Mouse (Mus musculus) olfactory bulb, adult 2 months (tissue): Measurements from ENCODE around the gene Vamp2. TPM values are rescaled to one million over a fixed set of nuclear protein-coding genes. Genes with fewer than 3 reads are reported as not detected.
A peak's percentile ranks its signal among the peaks of the same experiment; 100 is the strongest.
"Not testable (repeated sequence)": the region's sequence is repeated elsewhere in the genome, so short reads cannot be mapped to it uniquely, and the experiment has no call there.

Experiments used
- H3K27ac ChIP-seq: fragments of 200-500 bp; 2 replicates; pipeline ENCODE4 v1.5.1; 2012; ENCODE audit warnings: low read depth, low read length; ENCODE audit not compliant: insufficient read depth
- H3K4me1 ChIP-seq: fragments of 200-500 bp; 2 replicates; pipeline ENCODE4 v1.6.1; 2012; ENCODE audit warnings: low read length; ENCODE audit not compliant: control insufficient read depth, insufficient read depth
- H3K4me3 ChIP-seq: fragments of 200-500 bp; 2 replicates; pipeline ENCODE4 v1.5.1; 2012; ENCODE audit warnings: mild to moderate bottlenecking, low read depth, low read length, moderate library complexity; ENCODE audit not compliant: insufficient read depth
- CTCF ChIP-seq: fragments of 200-500 bp; IDR thresholded peaks from 2 replicates; pipeline ENCODE4 v1.5.1; 2012; ENCODE audit warnings: low read depth, mild to moderate bottlenecking, low read length, moderate library complexity; ENCODE audit not compliant: insufficient read depth
- POLR2A ChIP-seq: fragments of 200-500 bp; IDR thresholded peaks from 2 replicates; pipeline ENCODE4 v1.6.1; 2012; ENCODE audit warnings: mild to moderate bottlenecking, low read depth, low read length, moderate library complexity; ENCODE audit not compliant: insufficient read depth
- WGBS: fragments of 180-500 bp; shearing (Covaris S2); methylation state at CpG from one replicate; pipeline ENCODE4 v1.1.7; 2018; 5-methylcytosine and 5-hydroxymethylcytosine counted together
- polyA plus RNA-seq: library from polyadenylated mRNA; stranded (reverse); fragments of >200 nt; gene quantifications from 2 replicates; pipeline ENCODE4 v1.2.4, GENCODE M21; 2012; ENCODE audit warnings: low replicate concordance; ENCODE audit not compliant: missing spikeins, insufficient read depth, insufficient read length

Gene Vamp2
- polyA plus RNA-seq, 1 experiment, result 348 TPM

DNA sequence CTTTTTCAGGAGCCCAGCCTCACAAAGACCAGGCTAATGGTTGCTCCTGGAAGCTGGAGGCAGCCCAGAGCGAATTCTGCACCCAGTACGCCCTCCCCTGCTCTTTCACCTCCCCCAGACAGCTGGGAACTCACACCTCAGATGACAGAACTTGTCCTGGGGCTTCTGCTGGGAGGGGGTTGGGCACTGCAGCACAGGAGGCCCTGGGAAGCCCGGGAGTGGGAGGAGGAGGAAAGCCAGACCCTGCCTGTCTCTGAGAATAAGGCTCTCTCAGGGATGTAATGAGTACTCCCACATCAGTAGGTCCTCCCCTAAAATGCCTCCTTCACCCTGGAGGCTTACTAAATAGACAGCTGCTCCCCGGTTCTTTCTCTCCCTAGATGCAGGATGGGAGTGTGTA is 1.2 kb upstream of the Vamp2 start:
- H3K27ac ChIP-seq, result peak overlapping the region; percentile 93
- H3K4me1 ChIP-seq, result peaks cover 38% of the 10 kb centered on the region
- WGBS, result 32% methylated on average over 4 of the region's 4 CpGs
- TF ChIP-seq POLR2A (no peak), CTCF (no peak)
- H3K4me3 ChIP-seq, result no peak overlapping the region

DNA sequence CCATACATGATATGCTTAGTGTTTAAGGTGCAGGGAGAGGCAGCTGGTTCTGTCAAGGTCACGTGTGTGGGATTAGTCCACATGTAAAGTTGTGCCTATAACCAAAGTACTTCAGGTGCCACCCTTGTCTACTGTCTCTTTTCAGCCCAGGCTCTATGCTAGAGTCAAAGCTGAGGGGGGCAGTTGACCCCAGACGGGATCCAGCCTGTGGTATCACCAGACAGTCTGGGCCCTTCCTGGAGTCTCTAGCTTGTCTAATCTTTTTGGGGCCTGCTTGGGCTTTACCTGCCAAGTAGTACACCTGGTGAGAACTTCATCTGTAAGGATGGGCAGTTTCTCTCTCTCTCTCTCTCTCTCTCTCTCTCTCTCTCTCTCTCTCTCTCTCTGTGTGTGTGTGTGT is 693 bp upstream of the Vamp2 start:
- TF ChIP-seq CTCF (no peak), POLR2A (no peak)
- H3K4me1 ChIP-seq, result peaks cover 38% of the 10 kb centered on the region

DNA sequence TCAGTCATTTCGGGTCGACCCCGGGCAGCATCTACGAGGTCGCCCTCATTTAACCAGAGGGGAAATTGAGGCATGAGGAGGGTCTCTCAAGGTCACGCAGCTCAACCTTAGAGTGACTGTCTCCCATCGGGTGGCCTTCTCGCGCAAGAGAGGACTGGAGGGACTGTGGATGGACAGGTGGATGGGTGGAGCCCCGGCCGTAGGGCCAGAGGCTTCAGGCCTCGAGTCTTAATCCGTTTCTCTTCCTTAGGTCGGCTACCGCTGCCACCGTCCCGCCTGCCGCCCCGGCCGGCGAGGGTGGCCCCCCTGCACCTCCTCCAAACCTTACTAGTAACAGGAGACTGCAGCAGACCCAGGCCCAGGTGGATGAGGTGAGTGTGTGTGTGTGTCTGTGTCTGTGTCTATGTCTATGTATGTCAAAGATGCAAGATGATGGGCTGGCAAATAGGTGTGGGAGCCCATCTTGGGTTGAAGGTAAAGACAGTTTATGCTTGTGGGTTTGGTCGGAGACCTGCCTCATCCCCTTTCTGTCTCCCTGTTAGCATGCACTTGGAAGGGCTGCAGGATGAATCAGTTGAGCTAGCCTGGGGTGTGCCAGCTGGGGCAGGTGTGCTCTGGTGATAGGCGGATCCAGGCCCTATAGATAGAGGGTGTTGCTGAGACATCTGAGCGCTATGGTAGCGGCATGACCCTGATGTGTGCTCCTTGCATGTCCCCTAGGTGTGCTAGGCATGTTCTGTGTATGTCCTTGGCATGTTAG is 746 bp downstream of the Vamp2 start:
- peak overlapping the region; percentile 97 for H3K27ac ChIP-seq
- 3% methylated on average over 25 of the region's 25 CpGs for WGBS
- TF ChIP-seq POLR2A (no peak), CTCF (no peak)
- peak overlapping the region; percentile 86 for H3K4me3 ChIP-seq
- peaks cover 38% of the 10 kb centered on the region for H3K4me1 ChIP-seq

More for the DNA sequence above, 693 bp upstream of the Vamp2 start:
- Histone ChIP-seq H3K27ac (peak overlapping the region; percentile 93), H3K4me3 (no peak overlapping the region)
- WGBS, result 74% methylated on average over 2 of the region's 2 CpGs

DNA sequence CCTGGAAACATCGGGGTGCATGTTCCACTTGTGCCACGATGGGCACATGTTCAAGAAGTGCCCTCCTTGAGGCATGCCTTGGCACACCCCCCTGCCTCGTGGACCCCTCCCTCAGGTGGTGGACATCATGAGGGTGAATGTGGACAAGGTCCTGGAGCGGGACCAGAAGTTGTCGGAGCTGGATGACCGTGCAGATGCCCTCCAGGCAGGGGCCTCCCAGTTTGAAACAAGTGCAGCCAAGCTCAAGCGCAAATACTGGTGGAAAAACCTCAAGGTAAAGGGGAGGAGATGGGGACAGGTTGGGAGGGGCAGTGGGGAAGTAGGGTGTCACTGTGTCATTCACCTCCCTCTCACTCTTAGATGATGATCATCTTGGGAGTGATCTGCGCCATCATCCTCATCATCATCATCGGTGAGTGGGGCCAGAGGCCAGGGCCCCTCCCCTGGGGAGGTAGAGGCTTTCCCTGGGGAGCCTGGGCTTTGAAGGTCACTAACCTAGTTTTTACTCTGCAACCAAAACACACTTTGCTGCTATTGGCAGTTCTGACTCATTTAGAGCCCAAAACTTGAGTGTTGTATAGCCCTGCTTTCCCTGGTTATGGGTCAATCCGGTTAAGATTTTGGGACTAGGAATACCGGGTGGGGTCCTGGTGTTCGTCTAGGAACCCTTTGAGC is 1.5 kb downstream of the Vamp2 start:
- WGBS, result 41% methylated on average over 12 of the region's 12 CpGs
- TF ChIP-seq POLR2A (no peak), CTCF (no peak)
- H3K27ac ChIP-seq, result peak overlapping the region; percentile 97
- H3K4me1 ChIP-seq, result peaks cover 40% of the 10 kb centered on the region
- peak overlapping the region; percentile 86 for H3K4me3 ChIP-seq

DNA sequence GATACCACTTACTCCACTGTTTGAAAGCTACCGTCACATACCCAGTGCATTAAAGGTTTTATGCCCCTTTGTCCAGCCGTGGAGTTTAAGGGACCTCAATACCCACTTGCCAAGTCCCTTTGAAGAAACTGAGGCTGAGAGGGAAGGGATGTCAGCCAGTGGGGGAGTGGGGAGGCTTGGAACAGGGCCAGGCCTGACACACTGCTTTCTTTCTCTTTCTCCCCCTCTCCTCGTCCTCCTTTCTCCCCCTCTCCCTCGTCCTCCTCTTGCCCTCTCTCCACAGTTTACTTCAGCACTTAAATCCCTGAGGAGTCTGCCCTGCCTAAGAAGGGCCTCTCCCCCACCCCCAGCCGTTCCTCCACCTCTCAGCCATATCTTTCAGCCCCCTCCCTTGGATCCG is 2.1 kb downstream of the Vamp2 start:
- TF ChIP-seq CTCF (no peak), POLR2A (no peak)
- Histone ChIP-seq H3K4me1 (peaks cover 40% of the 10 kb centered on the region), H3K27ac (peak overlapping the region; percentile 36; the same call in 1 of the 2 replicates), H3K4me3 (peak overlapping the region; percentile 86)
- WGBS, result 14% methylated on average over 6 of the region's 6 CpGs

DNA sequence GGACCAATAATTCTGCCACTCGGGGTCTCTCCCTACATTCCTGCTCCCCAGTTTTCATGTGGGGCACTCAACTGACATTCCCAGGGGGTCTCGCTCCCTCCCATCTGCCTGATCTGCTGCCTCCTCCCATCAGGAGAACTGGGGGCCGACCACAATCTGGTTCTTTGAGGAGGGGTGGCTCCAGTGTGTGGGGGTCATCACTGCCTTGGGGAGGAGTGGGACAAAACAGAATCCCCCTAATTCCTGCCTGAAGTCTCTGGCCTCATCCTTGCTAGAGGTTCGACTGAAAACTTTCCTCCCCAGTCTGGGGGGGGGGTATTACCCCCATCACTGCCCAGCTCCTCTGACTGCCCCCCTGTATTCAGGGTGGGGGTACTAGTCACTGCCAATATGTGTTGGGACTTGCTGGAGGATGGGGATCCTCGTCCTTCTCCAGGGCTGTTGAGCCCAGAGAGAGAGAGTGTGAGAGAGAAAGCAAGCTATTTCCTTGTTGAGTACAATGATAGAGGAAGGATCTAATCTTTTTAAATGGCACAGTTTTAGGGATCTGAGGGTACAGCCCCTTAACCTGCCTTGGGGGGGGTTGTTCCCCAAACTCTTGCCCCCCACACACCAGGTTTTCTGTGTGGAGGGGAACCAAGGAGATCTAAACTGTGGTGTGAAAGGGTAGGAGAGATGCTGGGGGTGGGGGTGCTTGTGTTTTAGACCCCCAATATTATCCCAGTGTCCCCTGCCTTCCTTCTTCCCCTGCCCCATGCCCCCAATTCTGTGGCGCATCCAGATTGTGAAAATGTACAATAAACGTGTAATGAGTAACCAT is 3.5 kb downstream of the Vamp2 start:
- Histone ChIP-seq H3K4me1 (peaks cover 33% of the 10 kb centered on the region), H3K27ac (no peak overlapping the region), H3K4me3 (no peak overlapping the region)
- 54% methylated on average over 7 of the region's 7 CpGs for WGBS
- TF ChIP-seq CTCF, result no peak
- no peak for TF ChIP-seq POLR2A

DNA sequence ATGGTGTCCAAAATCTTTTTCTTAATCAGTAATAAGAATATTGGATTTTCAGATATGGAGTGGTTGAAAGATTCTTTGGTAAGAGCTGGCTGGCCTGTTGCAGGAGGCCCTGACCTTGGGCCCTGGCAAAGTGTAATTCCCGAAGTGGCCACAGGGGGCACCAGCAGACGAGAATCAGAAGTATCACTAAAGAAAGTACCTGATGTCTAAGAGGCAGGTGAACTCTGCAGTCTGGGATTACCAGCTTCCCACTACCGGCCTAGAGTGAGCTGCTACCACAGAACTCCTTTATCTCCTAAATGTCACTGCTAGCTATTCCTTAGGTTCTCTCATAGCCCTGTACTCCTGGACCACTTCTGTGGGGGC is 4.1 kb downstream of the Vamp2 start:
- TF ChIP-seq CTCF, result no peak
- WGBS, result 3% methylated on average over 3 of the region's 3 CpGs
- no peak overlapping the region for H3K27ac ChIP-seq

DNA sequence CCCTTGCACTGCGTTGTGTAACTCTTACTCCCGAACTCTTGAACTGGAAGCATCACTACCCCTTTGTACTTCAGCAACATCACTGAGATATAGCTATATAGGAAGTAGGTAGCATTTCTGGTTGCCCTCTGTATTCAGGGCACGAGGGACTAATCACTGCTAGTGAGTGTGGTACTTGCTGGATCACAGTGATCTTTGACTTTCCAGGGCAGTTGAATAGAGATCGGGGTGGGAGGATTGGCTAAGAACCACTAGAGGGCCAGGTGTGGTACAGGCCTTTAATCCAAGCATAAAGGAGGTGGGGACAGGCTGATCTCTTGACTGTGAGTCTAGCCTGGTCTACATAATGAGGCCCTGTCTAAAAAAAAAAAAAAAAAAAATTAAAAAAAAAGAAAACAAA is 4.6 kb downstream of the Vamp2 start:
- WGBS, result 83% methylated on average over 4 of the region's 4 CpGs

More for the DNA sequence above, 4.1 kb downstream of the Vamp2 start:
- no peak overlapping the region for H3K4me3 ChIP-seq
- H3K4me1 ChIP-seq, result peaks cover 34% of the 10 kb centered on the region

DNA sequence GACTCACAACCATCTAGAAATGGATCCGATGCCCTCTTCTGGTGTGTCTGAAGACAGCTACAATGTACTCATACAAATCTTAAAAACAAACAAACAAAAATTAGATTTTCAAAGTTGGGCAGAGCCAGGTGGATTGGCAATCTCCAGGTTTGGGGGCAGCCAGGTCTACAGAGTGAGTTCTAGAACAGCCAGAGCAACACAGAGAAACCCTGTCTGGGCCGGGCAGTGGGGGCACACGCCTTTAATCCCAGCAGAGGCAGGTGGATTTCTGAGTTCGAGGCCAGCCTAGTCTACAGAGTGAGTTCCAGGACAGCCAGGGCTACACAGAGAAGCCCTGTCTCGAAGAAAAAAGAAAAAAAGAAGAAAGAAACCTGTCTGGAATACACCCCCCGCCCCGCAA is 5.6 kb downstream of the Vamp2 start:
- 91% methylated on average over 7 of the region's 7 CpGs for WGBS
- not testable (repeated sequence) for H3K4me3 ChIP-seq
- H3K4me1 ChIP-seq, result peaks cover 39% of the 10 kb centered on the region
- 0 out of 2 replicates have a peak overlapping the region, but pooled peaks have one; percentile 98 for H3K27ac ChIP-seq

More for the DNA sequence above, 4.6 kb downstream of the Vamp2 start:
- H3K4me3 ChIP-seq, result no peak overlapping the region
- H3K4me1 ChIP-seq, result peaks cover 34% of the 10 kb centered on the region
- TF ChIP-seq CTCF (no peak), POLR2A (no peak)
- H3K27ac ChIP-seq, result no peak overlapping the region
